Mouse (Mus musculus) mouse embryonic stem cell (cell line): ENCODE data around the gene Cbarp.

Experiments used
- in situ Hi-C, 2 experiments: fragments of 300-500 bp; cut with MboI; formaldehyde crosslinking; loops; 1 replicate in 1 of 2; 3 replicates in 1 of 2; pipeline ENCODE4 v1.14.3; 2019 to 2020; ENCODE audit warnings: low sequenced_read_pairs in 2 of 2, low pct_unique_long_range_greater_than_20kb in 1 of 2, mixed read lengths in 1 of 2; ENCODE audit not compliant: unreplicated experiment in 1 of 2

The Cbarp gene

DNA sequence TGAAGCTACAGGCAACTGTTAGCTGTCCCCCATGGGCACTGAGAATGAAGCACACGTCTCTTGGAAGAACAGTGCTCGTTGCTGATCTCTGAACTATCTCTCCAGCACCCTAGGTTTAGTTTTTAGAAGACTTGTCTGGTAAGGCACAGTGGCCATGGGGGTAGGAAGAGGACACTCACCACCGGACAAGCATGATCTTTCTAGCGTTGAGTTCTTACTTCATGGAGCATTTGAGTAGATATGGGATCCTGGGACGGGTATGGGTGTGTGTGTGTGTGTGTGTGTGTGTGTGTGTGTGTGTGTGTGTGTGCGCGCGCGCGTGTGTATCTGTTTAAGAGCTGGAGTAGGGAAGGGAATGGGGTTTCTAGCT lies at the start of gene Cbarp:
Gene Cbarp, minus strand, starts transcription at position 170 of the 370 bp plus-strand sequence.
- in situ Hi-C loops: no loop called here

DNA sequence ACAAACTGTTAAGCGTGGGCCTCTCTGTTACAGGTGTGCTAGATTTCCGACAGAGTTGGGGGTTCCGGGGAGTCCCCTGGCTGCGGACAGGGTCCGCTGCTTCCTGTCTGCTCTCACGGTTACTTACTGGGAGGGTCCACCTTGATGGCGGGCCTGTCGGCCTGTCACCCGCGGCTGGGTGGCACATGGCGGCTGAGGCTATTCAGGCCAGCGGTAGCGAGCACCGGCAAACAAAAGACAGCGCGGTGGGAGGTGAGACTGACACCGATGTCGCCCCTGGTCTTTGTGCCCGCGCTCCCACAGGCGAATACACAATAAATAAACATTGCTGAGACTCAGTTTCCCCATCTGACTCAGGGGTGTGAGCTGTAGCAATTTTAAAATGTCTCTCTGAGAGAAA lies 49.4 kb upstream of the Cbarp start:
- in situ Hi-C loops: loop anchor here in 1 of 2 experiments (25.0 kb wide), 1 partner anchor 172 kb away; the partner anchor contains the start of gene Plk5

DNA sequence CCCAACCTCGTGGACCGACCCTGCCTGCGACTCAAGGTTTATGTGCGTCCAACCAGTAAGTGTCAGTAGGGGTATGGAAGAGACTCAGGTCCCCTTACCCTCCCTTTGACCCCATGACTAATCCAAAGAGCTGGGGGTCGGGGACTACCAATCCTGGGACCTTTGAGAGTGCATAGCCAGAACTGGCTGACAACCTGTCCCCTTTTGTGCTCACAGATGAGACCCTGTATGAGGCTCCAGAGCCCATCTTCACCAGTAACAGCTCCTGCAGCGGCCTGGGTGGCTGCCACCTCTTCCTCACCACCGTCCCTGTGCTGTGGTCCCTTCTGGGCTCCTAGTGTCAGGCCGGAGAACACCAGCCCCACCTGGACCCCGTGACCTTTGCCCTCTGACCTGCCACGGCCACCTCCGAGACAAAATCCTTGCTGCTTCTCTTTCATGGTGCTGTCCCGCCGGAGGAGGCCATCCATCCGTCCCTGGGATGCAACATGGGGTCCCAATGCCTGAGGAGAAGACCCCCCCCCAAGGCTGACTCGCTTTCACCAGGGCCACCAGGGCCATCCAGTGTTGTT lies 47.9 kb upstream of the Cbarp start:
- in situ Hi-C loops: loop anchor here in 1 of 2 experiments (25.0 kb wide), 1 partner anchor 174 kb away; the partner anchor contains the start of gene Plk5

DNA sequence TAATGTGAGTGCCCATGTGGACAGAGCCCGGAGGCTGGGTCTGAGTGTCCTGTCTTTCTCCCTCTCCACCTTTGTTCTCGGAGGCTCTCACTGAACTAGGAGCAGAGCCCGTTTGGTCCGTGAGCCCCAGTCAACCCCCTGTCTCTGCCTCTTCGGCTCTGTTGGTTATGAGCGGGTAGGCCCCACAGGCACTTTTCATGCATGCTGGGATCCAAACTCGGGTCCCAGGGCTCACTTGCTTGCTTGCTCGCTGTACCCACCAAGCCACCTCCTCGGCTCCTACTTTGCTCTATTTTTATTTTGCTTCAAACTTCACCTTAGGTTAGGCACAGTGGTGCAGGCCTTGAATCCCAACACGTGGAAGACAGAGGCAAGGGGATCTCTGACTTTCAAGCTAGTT lies 47.1 kb upstream of the Cbarp start:
- in situ Hi-C loops: loop anchor here in 1 of 2 experiments (25.0 kb wide), 1 partner anchor 175 kb away; the partner anchor contains the start of gene Plk5

DNA sequence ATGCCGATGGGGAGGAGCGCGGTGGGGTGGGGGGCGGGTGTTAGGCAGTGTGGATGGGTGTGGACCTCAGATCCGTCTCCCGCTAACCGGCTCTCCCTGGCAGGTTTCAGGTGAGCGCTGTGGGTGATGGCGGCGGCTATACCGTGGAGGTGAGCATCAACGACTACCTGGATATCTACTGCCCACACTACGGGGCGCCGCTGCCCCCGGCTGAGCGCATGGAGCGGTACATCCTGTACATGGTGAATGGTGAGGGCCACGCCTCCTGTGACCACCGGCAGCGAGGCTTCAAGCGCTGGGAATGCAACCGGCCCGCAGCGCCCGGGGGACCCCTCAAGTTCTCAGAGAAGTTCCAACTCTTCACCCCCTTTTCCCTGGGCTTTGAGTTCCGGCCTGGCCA lies 46.0 kb upstream of the Cbarp start:
- in situ Hi-C loops: loop anchor here in 1 of 2 experiments (25.0 kb wide), 1 partner anchor 176 kb away; the partner anchor contains the start of gene Plk5

DNA sequence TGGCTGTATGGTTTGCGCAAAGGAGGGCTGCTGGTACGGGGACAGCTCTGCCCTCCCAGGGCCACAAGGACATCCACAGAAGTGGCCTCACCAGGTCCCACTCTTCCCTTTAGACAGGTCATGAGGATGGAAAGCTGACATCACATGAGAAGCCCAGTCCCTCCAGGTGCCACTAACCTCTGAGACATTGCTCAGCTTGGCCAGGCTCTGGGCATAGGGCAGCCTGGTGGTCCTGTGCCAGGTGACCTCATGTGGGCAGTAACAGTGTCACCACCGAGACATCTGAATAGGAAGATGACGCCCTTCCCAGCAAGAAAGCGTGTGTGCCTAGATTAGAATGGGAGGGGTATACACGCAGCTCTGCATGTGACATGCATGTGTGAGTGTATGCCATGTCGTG lies 41.9 kb upstream of the Cbarp start:
- in situ Hi-C loops: loop anchor here in 1 of 2 experiments (25.0 kb wide), 1 partner anchor 180 kb away; the partner anchor contains the start of gene Plk5

DNA sequence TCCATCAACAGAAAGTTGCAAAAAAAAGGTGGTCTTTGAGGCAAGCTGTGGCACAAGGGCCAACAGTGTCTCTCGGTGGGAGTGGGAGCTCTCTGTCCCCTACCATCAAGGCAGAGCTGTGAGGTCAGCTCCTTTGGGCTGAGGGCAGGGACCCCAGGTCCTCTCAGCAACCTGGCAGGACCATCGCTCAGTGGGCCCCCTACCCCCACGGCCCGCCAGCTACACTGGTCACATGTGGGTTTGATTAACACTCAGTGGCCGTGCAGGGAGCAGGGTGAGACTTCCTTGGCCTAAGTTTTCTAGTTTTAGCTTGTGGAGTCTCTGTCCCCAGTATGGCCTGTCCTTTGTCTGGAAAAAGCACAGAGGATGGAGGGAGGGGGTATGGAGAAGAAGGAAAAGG lies 40.2 kb upstream of the Cbarp start:
- in situ Hi-C loops: loop anchor here in 1 of 2 experiments (25.0 kb wide), 1 partner anchor 181 kb away; the partner anchor contains the start of gene Plk5

DNA sequence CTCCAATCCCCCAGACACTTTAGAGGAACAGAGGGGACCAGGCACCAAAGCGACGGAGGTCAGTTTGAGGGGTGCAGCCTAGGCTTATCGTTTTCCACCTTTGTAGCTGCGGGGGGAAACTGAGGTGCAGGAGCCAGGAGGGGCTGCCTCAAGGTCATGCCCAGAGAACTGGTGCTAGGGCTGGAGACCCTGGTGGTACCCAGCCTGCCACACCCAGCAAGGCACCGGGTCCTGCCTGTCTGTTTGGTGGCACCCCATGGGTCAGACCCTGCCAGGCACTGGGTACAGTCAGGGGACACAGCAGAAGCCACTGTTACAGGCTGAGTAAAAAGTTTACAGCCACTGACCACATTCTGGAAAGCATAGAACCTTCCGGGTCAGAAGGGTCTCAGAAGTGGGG lies 39.7 kb upstream of the Cbarp start:
- in situ Hi-C loops: loop anchor here in 1 of 2 experiments (25.0 kb wide), 1 partner anchor 182 kb away; the partner anchor contains the start of gene Plk5

DNA sequence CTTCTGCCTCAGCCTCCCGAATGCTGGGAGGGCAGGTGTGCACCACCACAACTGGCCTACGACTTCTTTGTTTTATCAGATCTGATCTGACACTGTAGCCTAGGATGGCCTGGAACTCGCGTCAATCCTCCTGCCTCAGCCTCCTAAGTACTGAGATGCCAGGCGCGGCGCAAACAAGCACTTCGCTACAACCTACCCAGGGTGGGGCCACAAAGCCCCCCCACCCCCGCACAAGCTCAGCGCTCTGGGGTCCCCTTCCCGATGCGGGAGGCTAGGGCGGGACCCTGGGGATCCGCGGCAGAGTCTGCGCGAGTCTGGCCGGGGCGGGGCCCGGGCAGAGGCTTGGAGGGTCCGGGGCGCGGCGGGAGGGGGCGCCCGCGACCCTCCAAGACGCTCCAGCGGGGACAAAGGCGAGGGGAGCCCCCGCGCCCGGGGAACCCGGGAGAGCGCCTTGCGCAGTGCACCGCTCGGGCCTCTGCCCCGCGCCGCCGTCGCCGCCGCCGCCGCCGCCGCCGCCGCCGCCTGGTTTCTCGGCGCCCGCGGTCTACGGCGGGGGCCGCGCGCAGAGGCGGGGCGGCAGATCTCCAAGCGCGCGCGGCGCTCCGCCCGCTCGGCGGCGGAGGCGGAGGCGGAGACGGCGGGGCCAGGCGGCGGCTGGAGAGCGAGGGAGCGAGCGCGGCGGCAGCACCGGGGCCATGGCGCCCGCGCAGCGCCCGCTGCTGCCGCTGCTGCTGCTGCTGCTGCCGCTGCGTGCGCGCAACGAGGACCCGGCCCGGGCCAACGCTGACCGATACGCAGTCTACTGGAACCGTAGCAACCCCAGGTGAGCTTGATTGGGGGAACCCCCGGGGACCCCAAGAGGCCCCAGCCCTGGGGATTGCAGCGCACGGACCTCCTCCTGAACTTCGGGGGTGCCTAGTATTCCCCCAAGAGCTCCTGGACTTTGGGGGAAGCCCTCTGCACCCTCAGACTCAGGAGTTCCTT lies 38.7 kb upstream of the Cbarp start, which contains the start of gene Efna2:
Gene Efna2, plus strand, starts transcription at position 415 of the 984 bp plus-strand sequence.
- in situ Hi-C loops: loop anchor here (5.0 to 25.0 kb wide), 2 partner anchors 68 to 183 kb away; partner anchors contain the start of genes Ndufs7 (in 2 of the 2) and Plk5 (in 1 of the 2)

DNA sequence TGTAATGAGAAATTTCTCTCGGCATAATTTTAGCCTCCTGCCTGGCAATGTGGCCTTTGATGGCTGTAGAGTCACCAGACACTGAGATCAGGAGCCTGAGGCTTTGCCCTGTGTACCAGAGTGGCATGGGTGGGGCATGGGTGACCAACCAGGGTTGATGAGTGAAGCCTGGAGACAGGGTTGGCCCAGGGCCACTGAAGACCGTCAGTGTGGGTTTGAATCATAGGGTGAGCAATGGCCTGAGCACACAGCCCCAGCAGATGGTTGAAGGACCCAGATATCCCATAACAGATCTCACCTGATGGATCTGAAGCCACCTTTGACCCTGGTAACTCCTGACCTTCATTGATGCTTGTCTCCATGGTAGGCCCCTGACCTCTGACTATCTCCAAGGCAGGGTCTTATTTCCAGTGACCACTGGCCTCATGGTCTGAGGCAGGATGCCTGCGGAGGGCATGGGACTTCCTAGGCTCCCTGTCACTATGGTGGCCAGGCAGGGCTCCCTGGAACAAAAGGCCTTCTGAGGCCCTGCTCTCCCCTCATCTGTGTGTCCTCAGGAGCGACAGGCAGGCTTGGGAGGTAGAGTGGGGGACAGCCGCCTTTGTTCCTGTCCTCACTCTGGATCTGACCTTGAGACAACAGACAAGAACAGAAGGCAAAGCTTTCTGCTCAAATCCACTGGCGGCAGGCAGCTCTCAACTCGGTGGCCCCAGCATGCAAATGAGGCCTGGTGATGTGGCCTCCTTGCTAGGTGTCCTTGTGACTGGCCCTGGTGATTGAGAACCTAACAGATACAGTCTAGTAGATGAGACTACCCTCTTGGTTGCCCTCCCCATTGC lies 37.0 kb upstream of the Cbarp start:
- in situ Hi-C loops: loop anchor here (5.0 to 25.0 kb wide), 2 partner anchors 70 to 185 kb away; partner anchors contain the start of genes Ndufs7 (in 2 of the 2) and Plk5 (in 1 of the 2)

DNA sequence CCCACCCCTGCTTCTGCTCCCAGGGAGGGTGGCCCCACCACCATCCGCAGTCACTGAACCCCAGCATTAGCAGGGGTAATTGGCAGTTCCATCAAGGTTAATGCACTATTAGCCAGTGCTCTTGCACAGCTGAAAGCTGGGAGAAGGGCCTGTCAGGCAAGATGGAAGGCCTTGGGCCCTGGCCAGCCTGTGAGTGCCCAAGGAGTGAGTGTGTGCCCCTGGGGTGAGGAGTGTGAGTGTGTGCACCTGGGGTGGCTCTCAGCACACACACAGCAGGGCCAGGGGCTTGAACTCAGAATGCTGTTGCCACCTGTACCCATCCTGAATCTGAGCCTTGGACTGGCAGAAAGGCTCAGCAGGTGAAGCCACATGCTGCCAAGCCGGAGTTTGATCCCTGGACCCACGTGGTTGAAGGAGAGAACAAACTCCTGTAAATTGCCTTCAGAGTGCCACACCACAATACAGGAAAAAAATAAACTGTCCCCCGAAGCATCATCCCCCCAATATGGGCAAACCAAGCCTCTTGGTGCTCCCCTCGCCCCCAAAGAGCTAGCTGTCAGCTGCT lies 35.7 kb upstream of the Cbarp start:
- in situ Hi-C loops: loop anchor here (5.0 to 25.0 kb wide), 2 partner anchors 71 to 186 kb away; partner anchors contain the start of genes Ndufs7 (in 2 of the 2) and Plk5 (in 1 of the 2)

DNA sequence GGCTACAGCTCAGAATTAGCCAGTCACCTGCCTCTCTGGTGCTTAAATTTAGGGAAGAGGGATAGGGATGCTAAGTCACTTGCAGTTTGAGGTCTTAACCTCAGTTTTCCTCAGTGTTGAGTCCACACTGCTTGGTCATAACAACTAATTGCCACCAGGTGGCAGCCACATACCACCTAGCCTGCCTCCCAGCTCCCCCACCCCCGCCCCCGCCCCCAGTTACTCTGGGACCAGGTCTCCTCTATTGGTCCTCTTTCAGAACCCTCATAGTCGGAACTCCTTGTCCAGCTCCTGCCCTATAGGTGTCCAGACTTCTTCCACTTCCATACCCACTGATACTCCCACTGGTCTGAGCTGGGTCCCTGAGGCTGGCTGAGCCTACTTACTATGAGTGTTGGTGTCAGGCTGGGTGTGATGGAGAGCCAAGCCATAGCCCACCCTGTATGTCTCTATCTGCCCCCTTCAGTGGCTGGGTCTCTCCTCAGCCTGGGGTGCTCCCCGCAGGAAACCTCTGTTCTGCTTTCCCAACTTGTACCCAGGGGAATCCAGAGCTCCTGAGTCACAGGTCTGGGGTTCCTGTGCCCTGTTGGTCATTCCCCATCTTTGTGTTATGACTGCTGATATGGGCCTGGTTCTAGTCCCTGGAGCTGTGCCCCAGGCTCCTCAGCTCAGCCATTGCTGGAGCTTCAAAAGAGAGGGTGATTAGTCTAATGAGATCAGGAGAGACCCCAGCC lies 35.1 kb upstream of the Cbarp start:
- in situ Hi-C loops: loop anchor here (5.0 to 25.0 kb wide), 2 partner anchors 72 to 187 kb away; partner anchors contain the start of genes Ndufs7 (in 2 of the 2) and Plk5 (in 1 of the 2)

DNA sequence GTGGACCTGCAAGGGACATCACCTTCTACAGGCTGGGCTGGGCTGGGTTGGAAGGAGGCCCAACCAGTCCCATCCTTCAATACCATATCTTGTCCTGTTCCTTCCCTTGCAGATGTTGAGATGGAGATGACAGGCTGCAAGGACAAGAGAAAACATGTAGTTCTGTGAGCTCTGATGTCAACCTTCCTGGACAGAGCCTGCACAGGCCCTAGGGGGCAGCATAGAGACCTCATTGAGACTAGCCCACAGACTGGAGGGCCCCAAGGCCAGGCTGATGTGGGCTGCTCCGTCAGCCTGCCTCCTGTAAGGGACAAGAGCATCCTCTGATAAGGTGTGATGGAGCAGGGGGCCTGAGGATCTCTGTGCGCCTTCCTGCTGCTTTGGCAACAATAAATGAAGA lies 34.1 kb upstream of the Cbarp start:
- in situ Hi-C loops: loop anchor here (5.0 to 25.0 kb wide), 2 partner anchors 73 to 188 kb away; partner anchors contain the start of genes Ndufs7 (in 2 of the 2) and Plk5 (in 1 of the 2)

DNA sequence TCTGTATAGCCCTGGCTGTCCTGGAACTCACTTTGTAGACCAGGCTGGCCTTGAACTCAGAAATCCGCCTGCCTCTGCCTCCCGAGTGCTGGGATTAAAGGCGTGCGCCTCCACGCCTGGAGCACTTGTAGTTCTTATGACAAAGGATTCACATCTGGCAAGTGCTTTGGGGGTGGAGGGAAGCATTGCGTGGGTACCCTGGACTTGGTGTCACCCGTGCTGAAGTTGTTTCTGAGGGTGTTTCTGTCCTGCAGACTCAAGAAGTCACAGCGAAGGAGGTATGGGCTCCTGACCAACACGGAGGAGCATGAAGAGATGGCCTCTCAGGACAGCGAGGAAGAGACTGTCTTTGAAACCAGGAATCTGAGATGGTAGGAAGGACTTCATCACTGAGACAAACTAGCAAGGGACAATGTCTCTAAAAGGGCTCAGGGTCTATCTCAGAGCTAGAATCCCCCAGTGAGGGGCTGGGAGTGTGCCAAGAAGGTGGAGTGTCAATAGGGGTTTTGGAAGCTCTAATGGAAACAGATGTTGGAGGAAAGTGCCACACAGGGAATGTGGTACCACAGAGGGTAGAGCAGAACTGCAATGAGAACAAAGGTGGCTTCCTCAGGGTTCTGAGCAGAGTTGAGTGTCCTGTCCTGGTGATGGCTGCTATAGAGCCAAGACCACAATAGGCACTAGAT lies 33.5 kb upstream of the Cbarp start:
- in situ Hi-C loops: no loop called here

DNA sequence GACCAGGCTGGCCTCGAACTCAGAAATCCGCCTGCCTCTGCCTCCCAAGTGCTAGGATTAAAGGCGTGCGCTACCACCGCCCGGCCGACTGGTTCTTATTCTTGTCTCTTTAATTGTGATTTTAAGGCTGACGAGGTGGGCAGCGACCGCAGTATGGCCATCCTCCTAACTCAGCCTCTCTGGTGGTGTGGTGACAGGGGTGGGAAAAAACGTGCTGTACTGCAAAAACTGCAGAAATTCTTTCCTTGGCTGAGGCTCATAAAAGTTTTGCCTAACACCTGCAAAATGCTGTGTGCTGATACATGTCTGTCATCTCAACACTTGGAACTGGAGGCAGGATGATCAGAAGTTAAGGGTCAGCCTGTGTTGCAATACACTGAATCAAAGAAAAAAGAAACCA lies 32.7 kb upstream of the Cbarp start:
- in situ Hi-C loops: no loop called here

DNA sequence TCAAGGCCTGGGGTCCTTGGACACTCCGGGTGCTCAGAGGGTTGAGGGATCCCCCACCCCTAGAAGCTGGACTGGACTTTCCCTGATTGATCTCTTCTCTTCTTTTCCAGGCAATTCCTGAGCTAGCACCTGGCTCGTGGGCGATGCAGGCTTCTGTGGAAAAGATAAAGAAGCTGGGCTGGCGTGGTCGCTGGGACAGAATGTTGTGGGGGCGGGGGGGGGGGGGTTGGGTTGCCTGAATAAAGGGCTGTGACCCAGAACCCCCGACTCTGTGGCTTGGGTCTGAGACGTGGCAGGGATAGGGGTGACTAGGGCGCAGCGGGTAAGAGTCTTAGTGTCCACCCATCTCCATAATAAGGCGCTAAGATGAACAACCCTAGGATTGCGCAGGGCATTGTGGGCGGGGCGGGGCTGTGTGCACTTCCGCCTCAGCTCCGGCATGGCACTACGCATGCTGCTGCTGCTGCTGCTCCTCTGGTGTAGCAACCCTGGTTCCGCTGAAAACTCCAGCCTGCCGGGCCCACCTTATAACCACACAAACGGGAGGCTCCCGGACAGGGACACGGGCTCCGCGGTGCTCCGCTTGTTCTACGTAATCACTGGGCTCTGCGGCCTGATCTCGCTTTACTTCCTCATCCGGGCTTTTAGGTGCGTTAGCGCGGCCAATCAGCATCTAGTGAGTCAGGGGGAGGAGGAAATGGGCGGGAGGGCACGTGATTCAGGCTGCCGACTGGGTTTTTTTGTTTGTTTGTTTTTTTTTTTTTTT lies 32.1 kb upstream of the Cbarp start, which contains the start of gene 1600002K03Rik:
Gene 1600002K03Rik, plus strand, starts transcription at position 418 of the 766 bp plus-strand sequence.
- in situ Hi-C loops: no loop called here
